Mouse (Mus musculus): Measurements from ENCODE around the gene Vash2.
A peak's percentile ranks its signal among the peaks of the same experiment; 100 is the strongest.
"Not testable (repeated sequence)": the region's sequence is repeated elsewhere in the genome, so short reads cannot be mapped to it uniquely, and the experiment has no call there.

Gene Vash2

GRCm38 (mm10) chr1:190979100-190979563, at the start of gene Vash2:
TSS of gene Vash2 (minus strand) at chr1:190979296.
- peak; percentile 99 for DNase-seq

- peak; percentile 100 for DNase-seq
Observed at GRCm38 (mm10) chr1:191026021-191026713, 47.1 kb upstream of the Vash2 start, which contains the start of gene Flvcr1. TSS of gene Flvcr1 (minus strand) at chr1:191026158.

- DNase-seq: peak; percentile 92
Observed at GRCm38 (mm10) chr1:191025016-191026012, 46.2 kb upstream of the Vash2 start.

GRCm38 (mm10) chr1:191023806-191024205, 44.7 kb upstream of the Vash2 start:
- DNase-seq: not testable (repeated sequence)

GRCm38 (mm10) chr1:191023140-191023539, 44.0 kb upstream of the Vash2 start:
- DNase-seq: no peak

GRCm38 (mm10) chr1:191021016-191021415, 41.9 kb upstream of the Vash2 start:
- peak; percentile 60 for DNase-seq

- no peak for DNase-seq
Observed at GRCm38 (mm10) chr1:191020217-191020924, 41.3 kb upstream of the Vash2 start.

- DNase-seq: peak; percentile 24
Observed at GRCm38 (mm10) chr1:191019803-191020202, 40.7 kb upstream of the Vash2 start.

- peak; percentile 2 for DNase-seq
Observed at GRCm38 (mm10) chr1:191014271-191014670, 35.2 kb upstream of the Vash2 start.

- DNase-seq: peak; percentile 50
Observed at GRCm38 (mm10) chr1:191008707-191009106, 29.6 kb upstream of the Vash2 start.

- DNase-seq: no peak
Observed at GRCm38 (mm10) chr1:191002201-191002600, 23.1 kb upstream of the Vash2 start.

GRCm38 (mm10) chr1:191000686-191001085, 21.6 kb upstream of the Vash2 start:
- DNase-seq: peak; percentile 33

- DNase-seq: peak; percentile 60
Observed at GRCm38 (mm10) chr1:190998027-190998426, 18.9 kb upstream of the Vash2 start.

- DNase-seq: peak; percentile 79
Observed at GRCm38 (mm10) chr1:190996346-190996877, 17.3 kb upstream of the Vash2 start.

- DNase-seq: peak; percentile 96
Observed at GRCm38 (mm10) chr1:190995548-190995947, 16.5 kb upstream of the Vash2 start.

- DNase-seq: no peak
Observed at GRCm38 (mm10) chr1:190989437-190990082, 10.5 kb upstream of the Vash2 start.

GRCm38 (mm10) chr1:190981412-190981811, 2.3 kb upstream of the Vash2 start:
- DNase-seq: no peak

- no peak for DNase-seq
Observed at GRCm38 (mm10) chr1:190980470-190980869, 1.4 kb upstream of the Vash2 start.

GRCm38 (mm10) chr1:190978511-190979073, 504 bp downstream of the Vash2 start:
- DNase-seq: no peak

GRCm38 (mm10) chr1:190978001-190978400, 1.1 kb downstream of the Vash2 start:
- DNase-seq: no peak

- DNase-seq: no peak
Observed at GRCm38 (mm10) chr1:190976887-190977573, 2.1 kb downstream of the Vash2 start.
